Mouse (Mus musculus): ENCODE measurements at regions not wholly inside any gene's neighbourhood (a gene's known extent, or its start where the extent isn't known, plus 50 kb on each side); places are given as distances from the start of the nearest gene placed in this dataset.

DNA sequence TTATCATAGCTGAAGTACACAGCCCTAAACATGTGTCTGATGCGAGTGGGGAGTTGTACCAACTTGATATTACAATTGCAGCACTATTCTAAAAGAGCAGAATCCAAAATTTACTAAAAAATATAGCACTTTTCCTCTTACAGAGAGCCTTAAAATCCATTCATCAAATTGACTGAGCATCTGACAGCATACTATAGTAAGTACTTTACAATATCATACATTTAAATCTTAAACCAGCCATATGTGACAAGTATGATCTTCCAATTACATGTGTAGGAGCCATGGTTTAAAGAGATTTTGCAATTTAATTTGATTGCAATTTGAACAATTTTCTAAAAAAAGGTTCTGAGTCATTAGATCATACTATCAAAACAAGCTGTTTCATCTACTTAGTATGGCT, 676.9 kb downstream of the Ipo11 start:
- TF ChIP-seq POLR2A (IDR thresholded peaks at IDR 0.05; ENCODE audit: borderline replicate concordance, extremely low read depth, insufficient read depth, insufficient read length, poor library complexity, severe bottlenecking) (no peak), CTCF (IDR thresholded peaks at IDR 0.05; ENCODE audit: borderline replicate concordance, extremely low read depth, insufficient read depth, insufficient read length) (no peak)

Measured in brain, embryonic 14.5 days (tissue).